Mouse (Mus musculus) lung, adult 18-20 months (tissue): ENCODE results near the gene Lpar2.
A peak's percentile ranks its signal among the peaks of the same experiment; 100 is the strongest.

Experiments used
- DNase-seq, 2 experiments: peaks; one replicate each; pipeline ENCODE4 v3.0.0; 2022; ENCODE audit warnings: mixed read lengths in 2 of 2

Gene Lpar2

GRCm38 (mm10) chr8:69808094-69808863, 13.9 kb upstream of the Lpar2 start, which contains the start of gene Gmip:
Gene Gmip, plus strand, starts transcription at chr8:69808679.
- peak; percentile 86 to 87 for DNase-seq

GRCm38 (mm10) chr8:69808864-69809403, 13.3 kb upstream of the Lpar2 start:
- DNase-seq = peak; percentile 43 to 44

- DNase-seq = no peak
Observed at GRCm38 (mm10) chr8:69809820-69810219, 12.4 kb upstream of the Lpar2 start.

- DNase-seq = no peak
Observed at GRCm38 (mm10) chr8:69814881-69815280, 7.3 kb upstream of the Lpar2 start.

- no peak for DNase-seq
Observed at GRCm38 (mm10) chr8:69815396-69815795, 6.8 kb upstream of the Lpar2 start.

GRCm38 (mm10) chr8:69820466-69820865, 1.8 kb upstream of the Lpar2 start:
- DNase-seq = no peak

- DNase-seq = peak in 1 of 2 experiments; percentile 19
Observed at GRCm38 (mm10) chr8:69821971-69822385, 251 bp upstream of the Lpar2 start.

- no peak for DNase-seq
Observed at GRCm38 (mm10) chr8:69826371-69826770, 4.1 kb downstream of the Lpar2 start.

GRCm38 (mm10) chr8:69832298-69832853, 10.1 kb downstream of the Lpar2 start, which contains the start of gene Pbx4:
Gene Pbx4, plus strand, starts transcription at chr8:69832491.
- peak; percentile 80 to 84 for DNase-seq

GRCm38 (mm10) chr8:69837057-69837682, 14.9 kb downstream of the Lpar2 start:
- DNase-seq = no peak

GRCm38 (mm10) chr8:69847167-69848065, 25.2 kb downstream of the Lpar2 start:
- no peak for DNase-seq

- DNase-seq = peak; percentile 78 to 81
Observed at GRCm38 (mm10) chr8:69848951-69849350, 26.7 kb downstream of the Lpar2 start.

- no peak for DNase-seq
Observed at GRCm38 (mm10) chr8:69849899-69850298, 27.7 kb downstream of the Lpar2 start.

- DNase-seq = no peak
Observed at GRCm38 (mm10) chr8:69850926-69851506, 28.8 kb downstream of the Lpar2 start.

- no peak for DNase-seq
Observed at GRCm38 (mm10) chr8:69853869-69854268, 31.6 kb downstream of the Lpar2 start.

- no peak for DNase-seq
Observed at GRCm38 (mm10) chr8:69860807-69861206, 38.6 kb downstream of the Lpar2 start.

GRCm38 (mm10) chr8:69861251-69861650, 39.0 kb downstream of the Lpar2 start:
- no peak for DNase-seq

GRCm38 (mm10) chr8:69863387-69864020, 41.3 kb downstream of the Lpar2 start:
- DNase-seq = no peak

- no peak for DNase-seq
Observed at GRCm38 (mm10) chr8:69864180-69864579, 42.0 kb downstream of the Lpar2 start.

- no peak for DNase-seq
Observed at GRCm38 (mm10) chr8:69867696-69868326, 45.6 kb downstream of the Lpar2 start.
